Mouse (Mus musculus) embryonic facial prominence, embryonic 11.5 days (tissue): Measurements from ENCODE around the gene Chrna9. TPM values are rescaled to one million over a fixed set of nuclear protein-coding genes. Genes with fewer than 3 reads are reported as not detected.
"Not testable (repeated sequence)": the region's sequence is repeated elsewhere in the genome, so short reads cannot be mapped to it uniquely, and the experiment has no call there.

Experiments used
- ATAC-seq: fragments of 200-750 bp; cut with Nextera tagmentation; replicated peaks from 2 replicates; pipeline ENCODE4 v1.8.0; 2017; ENCODE audit warnings: low read depth; ENCODE audit not compliant: insufficient number of reproducible peaks, low FRiP score, low TSS enrichment
- DNase-seq: peaks from one replicate; pipeline ENCODE4 v3.0.0-alpha.2; 2015; ENCODE audit warnings: low spot score
- H3K27ac ChIP-seq: fragments of 300-500 bp; sonication (generic); replicated peaks from 2 replicates; pipeline ENCODE4 v1.5.1; 2014; ENCODE audit warnings: mild to moderate bottlenecking, low read depth, low read length, control low read depth
- H3K27me3 ChIP-seq: fragments of 300-500 bp; sonication (generic); 2 replicates; pipeline ENCODE4 v1.6.1; 2014; ENCODE audit warnings: mild to moderate bottlenecking, low read length, moderate library complexity, mixed read lengths; ENCODE audit not compliant: control insufficient read depth, insufficient read depth
- H3K36me3 ChIP-seq: fragments of 300-500 bp; sonication (generic); replicated peaks from 2 replicates; pipeline ENCODE4 v1.6.1; 2014; ENCODE audit warnings: low read depth, mild to moderate bottlenecking, low read length, moderate library complexity, mixed read lengths; ENCODE audit not compliant: control insufficient read depth, insufficient read depth
- H3K4me1 ChIP-seq: fragments of 300-500 bp; sonication (generic); 2 replicates; pipeline ENCODE4 v1.6.1; 2014; ENCODE audit warnings: low read length, mixed read lengths; ENCODE audit not compliant: control insufficient read depth, insufficient read depth
- H3K4me2 ChIP-seq: fragments of 300-500 bp; sonication (generic); 2 replicates; pipeline ENCODE4 v1.6.1; 2014; ENCODE audit warnings: low read depth, mild to moderate bottlenecking, control low read depth, low read length, moderate library complexity
- H3K4me3 ChIP-seq: fragments of 300-500 bp; sonication (generic); 2 replicates; pipeline ENCODE4 v1.5.1; 2014; ENCODE audit warnings: low read depth, low read length, control low read depth
- H3K9ac ChIP-seq: fragments of 300-500 bp; sonication (generic); replicated peaks from 2 replicates; pipeline ENCODE4 v1.6.1; 2014; ENCODE audit warnings: mild to moderate bottlenecking, control low read depth, low read length
- H3K9me3 ChIP-seq: fragments of 300-500 bp; sonication (generic); replicated peaks from 2 replicates; pipeline ENCODE4 v1.6.1; 2016; ENCODE audit warnings: mild to moderate bottlenecking, low read length, inconsistent platforms, mixed read lengths; ENCODE audit not compliant: control insufficient read depth
- WGBS: fragments of 180-500 bp; shearing (Covaris S2); extraction: QIAGEN DNeasy Blood & Tissue Kit; methylation state at CpG from one replicate; pipeline ENCODE4 v1.1.7; 2014; 5-methylcytosine and 5-hydroxymethylcytosine counted together
- polyA plus RNA-seq: library from polyadenylated mRNA; unstranded; fragments of >200 nt; fragmentation: Nextera tagmentation; extraction: Ambion mirVana; gene quantifications from 2 replicates; pipeline ENCODE4 v1.2.1, GENCODE M21; 2014

Chrna9 gene
- polyA plus RNA-seq, 1 experiment from 2014 or later = 0.65 TPM

- Histone ChIP-seq H3K27ac (no peak overlapping the region), H3K4me1 (no peaks in the 10 kb centered on the region), H3K4me3 (no peak overlapping the region), H3K27me3 (no peaks in the 10 kb centered on the region), H3K9me3 (no peaks in the 10 kb centered on the region), H3K36me3 (no peaks in the 10 kb centered on the region), H3K9ac (no peak overlapping the region), H3K4me2 (no peak overlapping the region)
- DNase-seq = peak; percentile 49
- ATAC-seq = no peak
- WGBS = 27% methylated on average over 7 of the region's 7 CpGs
These were observed 31.1 kb downstream of the Chrna9 start for GRCm38 (mm10) chr5:65965771-65966279.

GRCm38 (mm10) chr5:65967091-65967490 lies 32.4 kb downstream of the Chrna9 start:
- no peaks in the 10 kb centered on the region for H3K36me3 ChIP-seq
- no peaks in the 10 kb centered on the region for H3K27me3 ChIP-seq
- 56% methylated on average over 12 of the region's 12 CpGs for WGBS

GRCm38 (mm10) chr5:65968004-65968403 lies 33.3 kb downstream of the Chrna9 start:
- Histone ChIP-seq H3K4me2 (no peak overlapping the region), H3K4me3 (no peak overlapping the region), H3K9ac (no peak overlapping the region), H3K27me3 (no peaks in the 10 kb centered on the region), H3K36me3 (no peaks in the 10 kb centered on the region), H3K27ac (no peak overlapping the region), H3K4me1 (no peaks in the 10 kb centered on the region), H3K9me3 (no peaks in the 10 kb centered on the region)
- WGBS = 91% methylated on average over 3 of the region's 3 CpGs
- DNase-seq (no peak), ATAC-seq (no peak)

More at GRCm38 (mm10) chr5:65967091-65967490, 32.4 kb downstream of the Chrna9 start:
- H3K9ac ChIP-seq = no peak overlapping the region
- ATAC-seq (no peak), DNase-seq (no peak)
- H3K9me3 ChIP-seq = no peaks in the 10 kb centered on the region
- H3K4me3 ChIP-seq = no peak overlapping the region
- H3K4me2 ChIP-seq = no peak overlapping the region
- no peak overlapping the region for H3K27ac ChIP-seq
- no peaks in the 10 kb centered on the region for H3K4me1 ChIP-seq

GRCm38 (mm10) chr5:65973189-65973588 lies 38.5 kb downstream of the Chrna9 start:
- WGBS = 76% methylated on average over 2 of the region's 2 CpGs
- no peak overlapping the region for H3K27ac ChIP-seq

GRCm38 (mm10) chr5:65975731-65976130 lies 41.0 kb downstream of the Chrna9 start:
- no peak overlapping the region for H3K27ac ChIP-seq
- H3K36me3 ChIP-seq = no peaks in the 10 kb centered on the region
- ATAC-seq = no peak
- no peak overlapping the region for H3K4me2 ChIP-seq
- no peak overlapping the region for H3K4me3 ChIP-seq
- WGBS = 92% methylated on average over 13 of the region's 13 CpGs
- no peak overlapping the region for H3K9ac ChIP-seq
- H3K27me3 ChIP-seq = no peaks in the 10 kb centered on the region
- no peak for DNase-seq
- H3K4me1 ChIP-seq = no peaks in the 10 kb centered on the region
- no peaks in the 10 kb centered on the region for H3K9me3 ChIP-seq

More at GRCm38 (mm10) chr5:65973189-65973588, 38.5 kb downstream of the Chrna9 start:
- H3K9ac ChIP-seq = no peak overlapping the region
- ATAC-seq (no peak), DNase-seq (no peak)
- H3K4me2 ChIP-seq = no peak overlapping the region
- no peaks in the 10 kb centered on the region for H3K4me1 ChIP-seq
- H3K4me3 ChIP-seq = no peak overlapping the region
- no peaks in the 10 kb centered on the region for H3K27me3 ChIP-seq
- H3K9me3 ChIP-seq = no peaks in the 10 kb centered on the region
- no peaks in the 10 kb centered on the region for H3K36me3 ChIP-seq

GRCm38 (mm10) chr5:65986426-65986825 lies 51.7 kb downstream of the Chrna9 start:
- H3K9ac ChIP-seq = no peak overlapping the region
- no peak overlapping the region for H3K4me2 ChIP-seq
- no peak overlapping the region for H3K27ac ChIP-seq
- H3K4me1 ChIP-seq = no peaks in the 10 kb centered on the region
- H3K4me3 ChIP-seq = no peak overlapping the region
- 91% methylated on average over 5 of the region's 5 CpGs for WGBS
- no peaks in the 10 kb centered on the region for H3K9me3 ChIP-seq
- no peak for ATAC-seq
- no peaks in the 10 kb centered on the region for H3K27me3 ChIP-seq
- no peaks in the 10 kb centered on the region for H3K36me3 ChIP-seq
- DNase-seq = no peak

- 66% methylated on average over 3 of the region's 3 CpGs for WGBS
These were observed 52.3 kb downstream of the Chrna9 start for GRCm38 (mm10) chr5:65987004-65987403.

GRCm38 (mm10) chr5:65991191-65991590 lies 56.5 kb downstream of the Chrna9 start:
- no peak overlapping the region for H3K27ac ChIP-seq
- DNase-seq (no peak), ATAC-seq (no peak)
- no peak overlapping the region for H3K4me3 ChIP-seq
- no peaks in the 10 kb centered on the region for H3K36me3 ChIP-seq
- no peak overlapping the region for H3K9ac ChIP-seq
- H3K27me3 ChIP-seq = no peaks in the 10 kb centered on the region
- H3K9me3 ChIP-seq = no peaks in the 10 kb centered on the region
- no peaks in the 10 kb centered on the region for H3K4me1 ChIP-seq
- 78% methylated on average over 2 of the region's 2 CpGs for WGBS
- H3K4me2 ChIP-seq = no peak overlapping the region

More at GRCm38 (mm10) chr5:65987004-65987403, 52.3 kb downstream of the Chrna9 start:
- not testable (repeated sequence) for ATAC-seq, H3K4me3 ChIP-seq, H3K4me2 ChIP-seq, H3K27me3 ChIP-seq, H3K27ac ChIP-seq, H3K36me3 ChIP-seq, DNase-seq, H3K9ac ChIP-seq, H3K9me3 ChIP-seq, H3K4me1 ChIP-seq
